Mouse (Mus musculus) myocyte (in vitro differentiated cells): ENCODE data around the gene Lingo3. TPM values are rescaled to one million over a fixed set of nuclear protein-coding genes. Genes with fewer than 3 reads are reported as not detected.

ENCODE experiments used
- H3K27me3 ChIP-seq: one replicate; pipeline ENCODE4 v1.6.1; 2011; ENCODE audit not compliant: control insufficient read depth, insufficient read depth, insufficient read length
- H3K36me3 ChIP-seq: one replicate; pipeline ENCODE4 v1.6.1; 2011; ENCODE audit not compliant: control insufficient read depth, insufficient read depth
- H3K4me2 ChIP-seq: one replicate; pipeline ENCODE4 v1.6.1; 2011; ENCODE audit warnings: low read depth, control low read depth
- H3K4me3 ChIP-seq: one replicate; pipeline ENCODE4 v1.5.1; 2011; ENCODE audit warnings: mild to moderate bottlenecking, control low read depth, moderate library complexity
- H3K79me2 ChIP-seq: one replicate; pipeline ENCODE4 v1.6.1; 2011; ENCODE audit not compliant: control insufficient read depth, insufficient read depth
- H3ac ChIP-seq: one replicate; pipeline ENCODE4 v1.6.1; 2011; ENCODE audit not compliant: control insufficient read depth, insufficient read length
- CEBPB ChIP-seq: IDR thresholded peaks from 2 replicates; pipeline ENCODE4 v1.6.1; 2011; ENCODE audit warnings: mild to moderate bottlenecking, moderate library complexity; ENCODE audit not compliant: poor library complexity, insufficient read depth, severe bottlenecking
- E2F4 ChIP-seq: IDR thresholded peaks from one replicate; pipeline ENCODE4 v1.6.1; 2011; ENCODE audit warnings: mild to moderate bottlenecking, control low read depth, moderate library complexity; ENCODE audit not compliant: insufficient read depth
- MAX ChIP-seq: IDR thresholded peaks from one replicate; pipeline ENCODE4 v1.6.1; 2011; ENCODE audit warnings: low read depth, mild to moderate bottlenecking, control low read depth
- MYOD1 ChIP-seq, 3 experiments: IDR thresholded peaks; one replicate each; pipeline ENCODE4 v1.6.1; 2011; ENCODE audit warnings: control low read depth in 2 of 3, low read depth in 2 of 3, mild to moderate bottlenecking in 2 of 3, moderate library complexity in 1 of 3; ENCODE audit not compliant: insufficient read length in 2 of 3, control insufficient read depth in 1 of 3
- MYOG ChIP-seq, 3 experiments: IDR thresholded peaks; one replicate each; pipeline ENCODE4 v1.6.1; 2011; ENCODE audit warnings: control low read depth in 2 of 3, low read depth in 2 of 3, mild to moderate bottlenecking in 2 of 3; ENCODE audit not compliant: insufficient read length in 2 of 3, control insufficient read depth in 1 of 3, insufficient read depth in 1 of 3
- POLR2A ChIP-seq: IDR thresholded peaks from one replicate; pipeline ENCODE4 v1.6.1; 2011; ENCODE audit warnings: low read depth, mild to moderate bottlenecking, control low read depth, moderate library complexity; ENCODE audit not compliant: insufficient read length
- POLR2AphosphoS2 ChIP-seq: IDR thresholded peaks from one replicate; pipeline ENCODE4 v1.6.1; 2011; ENCODE audit warnings: low read depth, control low read depth; ENCODE audit not compliant: insufficient read length
- REST ChIP-seq: IDR thresholded peaks from one replicate; pipeline ENCODE4 v1.6.1; 2011; ENCODE audit warnings: mild to moderate bottlenecking, control low read depth, moderate library complexity; ENCODE audit not compliant: insufficient read depth, insufficient read length
- SRF ChIP-seq: IDR thresholded peaks from one replicate; pipeline ENCODE4 v1.6.1; 2011; ENCODE audit warnings: low read depth; ENCODE audit not compliant: control insufficient read depth, insufficient read length
- TCF12 ChIP-seq: IDR thresholded peaks from one replicate; pipeline ENCODE4 v1.6.1; 2011; ENCODE audit warnings: mild to moderate bottlenecking, control low read depth; ENCODE audit not compliant: poor library complexity, insufficient read depth, severe bottlenecking
- TCF3 ChIP-seq: IDR thresholded peaks from one replicate; pipeline ENCODE4 v1.6.1; 2011; ENCODE audit warnings: low read depth, control low read depth; ENCODE audit not compliant: insufficient read length
- USF1 ChIP-seq: IDR thresholded peaks from one replicate; pipeline ENCODE4 v1.6.1; 2011; ENCODE audit warnings: low read depth, mild to moderate bottlenecking, control low read depth, moderate library complexity
- polyA plus RNA-seq: library from polyadenylated mRNA; unstranded; fragments of >200 nt; fragmentation: generic; extraction: Trizol; gene quantifications from one replicate; pipeline ENCODE4 v1.2.1, GENCODE M21; 2012; ENCODE audit warnings: missing spikeins

The Lingo3 gene
- polyA plus RNA-seq, 1 experiment: 0.05 TPM

- no peak overlapping the region for H3K4me3 ChIP-seq
Observed at GRCm38 (mm10) chr10:80793033-80793784, 50.6 kb downstream of the Lingo3 start.

DNA sequence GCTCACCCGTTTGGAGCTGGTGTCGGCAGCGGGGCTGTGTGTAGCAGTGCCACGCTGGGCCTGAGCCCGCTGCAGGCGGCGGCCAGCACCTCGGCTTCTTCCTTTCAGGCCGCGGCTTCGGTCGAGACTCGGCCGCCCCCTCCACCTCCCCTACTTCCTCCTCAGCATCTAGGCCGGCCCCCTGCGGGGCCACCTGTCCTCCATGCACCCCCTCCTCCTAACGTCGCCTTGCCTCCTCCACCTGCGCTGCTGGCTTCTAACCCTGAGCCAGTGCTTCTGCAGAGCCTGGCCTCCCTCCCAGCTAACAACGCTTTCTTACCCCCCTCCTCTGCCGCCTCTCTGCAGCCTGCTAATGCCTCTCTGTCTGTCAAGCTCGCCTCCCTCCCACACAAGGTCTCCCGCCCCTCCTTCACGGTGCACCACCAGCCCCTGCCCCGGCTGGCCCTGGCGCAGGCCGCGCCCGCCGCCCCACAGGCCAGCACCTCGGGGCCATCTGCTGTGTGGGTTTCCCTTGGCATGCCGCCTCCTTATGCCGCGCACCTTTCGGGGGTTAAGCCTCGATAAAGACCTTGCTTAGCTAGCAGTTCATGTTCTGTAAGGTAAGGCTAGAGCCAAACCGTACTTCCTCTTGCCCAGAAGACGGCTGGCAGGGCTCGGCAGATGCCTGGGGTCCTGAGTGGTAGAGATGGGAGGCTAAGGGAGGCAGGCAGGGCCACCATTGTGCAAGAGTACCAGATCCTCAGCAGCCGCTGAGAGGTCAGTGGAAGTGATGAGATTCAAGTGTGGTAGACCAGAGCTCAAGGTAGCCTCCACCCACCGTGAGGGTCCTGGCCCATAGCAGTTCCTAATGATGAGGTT lies 51.4 kb downstream of the Lingo3 start:
- no peak overlapping the region for H3K4me3 ChIP-seq
- TF ChIP-seq TCF3: no peak
- no peak for TF ChIP-seq USF1
- TF ChIP-seq REST: no peak
- TF ChIP-seq SRF: no peak
- no peak for TF ChIP-seq E2F4
- peak in 1 of 3 experiments; percentile 51 for TF ChIP-seq MYOD1 (IDR thresholded peaks at IDR 0.05; ENCODE audit: control insufficient read depth in 1 of 3, insufficient read length in 2 of 3, low read depth in 2 of 3)
- no peak for TF ChIP-seq MAX
- peak; percentile 10 for TF ChIP-seq POLR2A
- TF ChIP-seq TCF12: no peak
- TF ChIP-seq CEBPB: no peak
- peak in 1 of 3 experiments; percentile 45 for TF ChIP-seq MYOG (IDR thresholded peaks at IDR 0.05; ENCODE audit: control insufficient read depth in 1 of 3, insufficient read depth in 1 of 3, insufficient read length in 2 of 3, low read depth in 2 of 3)
- peak; percentile 7 for TF ChIP-seq POLR2AphosphoS2

More at GRCm38 (mm10) chr10:80793033-80793784, 50.6 kb downstream of the Lingo3 start:
- Histone ChIP-seq H3ac (no peak overlapping the region), H3K4me2 (no peak overlapping the region), H3K79me2 (peaks cover 25% of the 10 kb centered on the region), H3K36me3 (peaks cover 16% of the 10 kb centered on the region), H3K27me3 (no peaks in the 10 kb centered on the region)
- TF ChIP-seq USF1: no peak
- peak; percentile 13 for TF ChIP-seq POLR2AphosphoS2
- no peak for TF ChIP-seq TCF12
- no peak for TF ChIP-seq MYOD1 (IDR thresholded peaks at IDR 0.05; ENCODE audit: control insufficient read depth in 1 of 3, insufficient read length in 2 of 3, low read depth in 2 of 3)
- TF ChIP-seq POLR2A: no peak
- TF ChIP-seq SRF: no peak

GRCm38 (mm10) chr10:80791476-80792174 lies 52.2 kb downstream of the Lingo3 start:
- Histone ChIP-seq H3K27me3 (no peaks in the 10 kb centered on the region), H3K36me3 (peaks cover 16% of the 10 kb centered on the region), H3K79me2 (peaks cover 13% of the 10 kb centered on the region), H3ac (no peak overlapping the region), H3K4me3 (no peak overlapping the region), H3K4me2 (no peak overlapping the region)
- TF ChIP-seq SRF: no peak
- TF ChIP-seq POLR2AphosphoS2: peak; percentile 79

More for the DNA sequence above, 51.4 kb downstream of the Lingo3 start:
- Histone ChIP-seq H3K4me2 (no peak overlapping the region), H3ac (no peak overlapping the region), H3K27me3 (no peaks in the 10 kb centered on the region), H3K36me3 (peaks cover 16% of the 10 kb centered on the region), H3K79me2 (peaks cover 21% of the 10 kb centered on the region)

GRCm38 (mm10) chr10:80790761-80791404 lies 53.0 kb downstream of the Lingo3 start:
- no peak overlapping the region for H3K4me3 ChIP-seq
- TF ChIP-seq CEBPB (no peak), MYOG (IDR thresholded peaks at IDR 0.05; ENCODE audit: control insufficient read depth in 1 of 3, insufficient read depth in 1 of 3, insufficient read length in 2 of 3, low read depth in 2 of 3) (no peak), USF1 (no peak), REST (no peak), MAX (no peak)
- H3K4me2 ChIP-seq: no peak overlapping the region
- no peak overlapping the region for H3ac ChIP-seq
- H3K79me2 ChIP-seq: peaks cover 6% of the 10 kb centered on the region
- peaks cover 20% of the 10 kb centered on the region for H3K36me3 ChIP-seq
- no peaks in the 10 kb centered on the region for H3K27me3 ChIP-seq
